Mouse (Mus musculus) E14TG2a.4 (cell line): ENCODE results near the gene Pla2g2e.
"Not testable (repeated sequence)": the region's sequence is repeated elsewhere in the genome, so short reads cannot be mapped to it uniquely, and the experiment has no call there.

ENCODE experiments used
- H3K27me3 ChIP-seq: 2 replicates; pipeline ENCODE4 v1.6.1; 2014; ENCODE audit warnings: low read length, control low read depth; ENCODE audit not compliant: insufficient read depth
- H3K36me3 ChIP-seq: 2 replicates; pipeline ENCODE4 v1.6.1; 2014; ENCODE audit warnings: low read length, control low read depth; ENCODE audit not compliant: insufficient read depth
- H3K4me1 ChIP-seq: replicated peaks from 2 replicates; pipeline ENCODE4 v1.6.1; 2014; ENCODE audit warnings: low read depth, low read length, control low read depth
- H3K4me3 ChIP-seq: replicated peaks from 2 replicates; pipeline ENCODE4 v1.5.1; 2014; ENCODE audit warnings: mild to moderate bottlenecking, low read length
- H3K9me3 ChIP-seq: 2 replicates; pipeline ENCODE4 v1.6.1; 2014; ENCODE audit warnings: low read length, control low read depth
- CTCF ChIP-seq: conservative IDR thresholded peaks from 2 replicates; pipeline ENCODE4 v1.5.1; 2014; ENCODE audit warnings: low read length
- NANOG ChIP-seq: IDR thresholded peaks from 2 replicates; pipeline ENCODE4 v1.6.1; 2014; ENCODE audit warnings: borderline replicate concordance, low read length, mixed read lengths
- POU5F1 ChIP-seq: IDR thresholded peaks from 2 replicates; pipeline ENCODE4 v1.6.1; 2014; ENCODE audit warnings: low read length, borderline replicate concordance

Pla2g2e gene

DNA sequence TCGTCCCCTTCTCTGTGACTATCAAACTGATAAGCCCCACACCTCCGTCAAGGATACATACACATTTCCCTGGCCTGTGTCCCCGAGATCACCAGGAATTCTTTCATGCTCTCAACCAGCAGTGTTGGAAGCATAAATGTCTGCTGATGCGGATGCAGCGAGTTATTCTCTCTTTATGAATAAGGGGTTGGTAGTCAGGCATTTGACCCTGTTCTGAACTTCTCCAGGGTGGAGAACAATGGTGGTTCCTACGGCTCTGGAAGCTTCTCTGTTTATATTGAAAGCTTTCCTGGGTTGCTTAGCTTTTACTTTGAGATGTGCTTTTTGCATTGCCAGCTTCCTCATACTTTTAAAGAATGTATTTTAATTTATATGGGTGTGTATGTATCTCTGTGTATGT is 3.9 kb upstream of the Pla2g2e start, which contains the start of gene Gm13030:
Gene Gm13030, minus strand, starts transcription at position 101 of the 400 bp plus-strand sequence.
- Histone ChIP-seq H3K9me3 (no peaks in the 10 kb centered on the region; the same call in 1 of the 2 replicates), H3K27me3 (no peaks in the 10 kb centered on the region; the same call in 1 of the 2 replicates), H3K4me3 (no peak within 1 kb of the TSS), H3K4me1 (peaks cover 9% of the 10 kb centered on the region), H3K36me3 (no peaks in the 10 kb centered on the region)
- TF ChIP-seq NANOG (no peak), POU5F1 (no peak), CTCF (no peak)

DNA sequence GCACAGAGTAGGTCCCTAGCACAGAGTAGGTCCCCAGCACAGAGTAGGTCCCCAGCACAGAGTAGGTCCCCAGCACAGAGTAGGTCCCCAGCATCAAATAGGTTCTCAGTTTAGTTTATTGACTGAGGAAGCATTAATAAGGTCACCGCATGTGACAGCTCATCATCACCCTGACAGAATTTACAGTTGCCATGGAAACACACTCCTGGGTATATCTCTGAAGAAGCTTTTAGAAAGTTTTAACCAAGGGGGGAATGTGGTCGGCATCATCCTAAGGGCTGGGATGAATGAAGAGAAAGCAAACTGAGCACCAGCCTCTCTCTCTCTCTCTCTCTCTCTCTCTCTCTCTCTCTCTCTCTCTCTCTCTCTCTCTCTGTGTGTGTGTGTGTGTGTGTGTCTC is 2.5 kb upstream of the Pla2g2e start:
- not testable (repeated sequence) for H3K27me3 ChIP-seq, H3K36me3 ChIP-seq, H3K4me3 ChIP-seq, H3K9me3 ChIP-seq
- peaks cover 22% of the 10 kb centered on the region for H3K4me1 ChIP-seq

DNA sequence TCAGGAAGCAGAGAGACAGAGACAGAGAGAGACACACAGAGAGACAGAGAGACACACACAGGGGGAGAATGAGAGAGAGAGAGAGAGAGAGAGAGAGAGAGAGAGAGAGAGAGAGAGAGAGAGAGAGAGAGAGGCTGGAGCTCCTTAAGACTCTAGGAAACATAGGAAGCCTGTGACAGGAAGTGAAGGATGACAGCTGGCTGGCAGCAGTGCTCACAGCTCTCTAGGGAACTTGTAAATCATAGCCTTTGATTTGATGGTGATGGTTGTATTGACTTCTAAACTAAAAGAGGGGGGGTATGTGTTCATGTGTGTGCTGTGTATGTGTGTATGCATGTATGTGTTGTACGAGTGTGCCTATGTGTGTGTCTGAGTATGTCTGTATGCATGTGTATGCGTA is 1.8 kb upstream of the Pla2g2e start:
- TF ChIP-seq CTCF (no peak), NANOG (no peak), POU5F1 (no peak)

DNA sequence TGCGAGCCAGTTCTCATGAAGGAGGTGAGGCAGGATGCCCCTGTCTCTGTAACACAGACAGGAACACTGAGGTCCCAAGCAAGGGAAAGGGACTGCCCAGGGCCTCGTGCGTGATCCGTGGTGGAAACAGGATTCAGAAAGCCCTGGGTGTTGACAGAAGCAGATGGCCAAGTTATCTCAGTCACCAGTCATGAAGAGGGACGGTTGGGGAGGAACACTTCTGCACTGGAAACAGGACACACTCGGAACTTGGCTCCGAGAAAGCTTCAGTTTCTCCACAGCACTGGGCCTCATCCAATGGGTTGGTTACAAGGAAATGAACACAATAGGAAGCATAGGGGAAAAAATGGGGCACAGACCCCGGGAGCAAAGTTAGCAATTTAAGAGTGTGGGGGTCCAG is 1.0 kb downstream of the Pla2g2e start:
- H3K4me1 ChIP-seq: peaks cover 48% of the 10 kb centered on the region
- no peaks in the 10 kb centered on the region for H3K36me3 ChIP-seq
- H3K27me3 ChIP-seq: peaks cover 10% of the 10 kb centered on the region
- no peak for TF ChIP-seq NANOG
- no peak for TF ChIP-seq CTCF
- no peak overlapping the region for H3K4me3 ChIP-seq
- H3K9me3 ChIP-seq: no peaks in the 10 kb centered on the region

More for the DNA sequence above, 1.8 kb upstream of the Pla2g2e start:
- Histone ChIP-seq H3K4me3 (no peak overlapping the region), H3K27me3 (peaks cover 2% of the 10 kb centered on the region), H3K9me3 (no peaks in the 10 kb centered on the region; the same call in 1 of the 2 replicates), H3K36me3 (no peaks in the 10 kb centered on the region), H3K4me1 (peaks cover 29% of the 10 kb centered on the region)

DNA sequence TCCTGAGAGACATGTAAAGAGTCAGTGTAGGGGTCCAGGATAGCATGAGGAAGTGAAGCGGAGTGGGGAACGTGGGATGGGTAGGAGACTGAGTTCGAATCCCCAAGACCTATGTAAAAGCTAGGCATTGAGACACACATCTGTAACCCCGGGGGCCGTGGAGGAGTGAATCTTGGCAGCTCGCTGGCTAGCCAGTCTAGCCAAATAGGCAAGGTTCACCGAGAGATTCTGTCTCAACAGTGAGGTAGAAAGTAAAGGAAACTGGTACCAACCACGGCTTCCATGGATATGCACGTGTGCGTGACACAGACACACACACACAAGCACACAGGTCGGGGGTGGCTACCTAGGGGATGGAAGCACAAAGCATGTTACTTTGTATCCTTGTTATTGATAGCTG is 2.1 kb downstream of the Pla2g2e start:
- peaks cover 48% of the 10 kb centered on the region for H3K4me1 ChIP-seq
- H3K4me3 ChIP-seq: peak overlapping the region; percentile 43; the same call in 1 of the 2 replicates
- H3K9me3 ChIP-seq: no peaks in the 10 kb centered on the region
- TF ChIP-seq CTCF (no peak), NANOG (no peak), POU5F1 (no peak)
- H3K36me3 ChIP-seq: no peaks in the 10 kb centered on the region
- H3K27me3 ChIP-seq: peaks cover 10% of the 10 kb centered on the region

DNA sequence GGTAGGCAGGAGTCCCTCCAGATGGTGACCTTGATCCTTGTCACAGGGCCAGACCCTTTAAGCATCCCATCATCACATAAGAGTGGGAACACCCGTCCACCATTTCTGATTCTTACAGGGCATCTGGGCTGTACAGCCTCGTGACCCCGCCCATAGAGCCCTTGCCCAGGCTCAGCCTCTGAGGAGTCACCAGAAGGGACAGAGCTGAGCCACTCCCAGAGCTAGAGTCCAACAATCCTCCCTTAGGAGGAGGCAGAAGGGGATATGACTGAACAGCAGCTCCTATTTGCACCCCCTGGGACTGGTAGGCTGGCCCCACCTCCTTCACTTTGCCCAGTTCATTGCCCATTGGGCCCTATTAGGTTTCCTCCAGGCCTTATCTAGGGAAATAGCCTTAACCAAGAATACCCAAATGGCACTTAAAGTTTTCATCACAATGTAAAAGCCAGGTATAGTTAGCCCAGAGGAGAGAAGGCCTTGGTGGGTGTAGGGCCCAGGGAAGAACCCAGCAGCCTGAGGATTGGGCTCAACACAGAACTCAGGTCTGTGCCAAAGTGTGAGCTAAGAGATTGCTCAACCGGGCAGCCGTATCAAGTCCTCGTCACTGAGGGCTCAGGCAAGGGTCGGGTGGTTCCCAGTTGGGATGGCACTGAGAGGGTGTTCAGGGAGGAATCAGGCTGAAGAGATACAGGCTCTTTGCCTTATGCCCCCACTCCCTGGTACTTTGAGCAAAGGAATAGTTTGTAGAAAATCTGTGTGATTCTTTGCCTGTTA is 3.3 kb downstream of the Pla2g2e start:
- H3K27me3 ChIP-seq: peaks cover 10% of the 10 kb centered on the region
- TF ChIP-seq CTCF (no peak), POU5F1 (no peak), NANOG (no peak)
- peak overlapping the region; percentile 49; the same call in 1 of the 2 replicates for H3K4me3 ChIP-seq
- H3K9me3 ChIP-seq: no peaks in the 10 kb centered on the region
- peaks cover 48% of the 10 kb centered on the region for H3K4me1 ChIP-seq
- no peaks in the 10 kb centered on the region for H3K36me3 ChIP-seq

DNA sequence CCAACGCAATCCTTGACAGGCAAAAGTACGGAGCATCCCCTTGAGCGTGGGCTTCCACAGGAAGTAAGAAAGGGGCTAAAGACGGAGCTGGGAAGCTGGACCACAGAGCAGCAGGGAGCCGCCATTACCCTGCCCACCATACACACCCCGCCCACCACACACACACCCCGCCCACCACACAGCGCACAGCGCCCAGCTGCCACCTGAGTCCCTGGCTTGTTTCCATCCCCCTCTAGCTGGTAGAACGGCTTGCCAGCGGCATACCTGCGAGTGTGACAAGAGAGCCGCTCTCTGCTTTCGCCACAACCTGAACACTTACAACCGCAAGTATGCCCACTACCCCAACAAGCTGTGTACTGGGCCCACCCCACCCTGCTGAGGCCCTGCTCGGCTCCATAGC is 4.4 kb downstream of the Pla2g2e start:
- Histone ChIP-seq H3K4me3 (peak overlapping the region; percentile 62), H3K36me3 (no peaks in the 10 kb centered on the region), H3K4me1 (peaks cover 48% of the 10 kb centered on the region), H3K27me3 (peaks cover 10% of the 10 kb centered on the region), H3K9me3 (no peaks in the 10 kb centered on the region)
- no peak for TF ChIP-seq CTCF
- no peak for TF ChIP-seq NANOG
- TF ChIP-seq POU5F1: no peak

DNA sequence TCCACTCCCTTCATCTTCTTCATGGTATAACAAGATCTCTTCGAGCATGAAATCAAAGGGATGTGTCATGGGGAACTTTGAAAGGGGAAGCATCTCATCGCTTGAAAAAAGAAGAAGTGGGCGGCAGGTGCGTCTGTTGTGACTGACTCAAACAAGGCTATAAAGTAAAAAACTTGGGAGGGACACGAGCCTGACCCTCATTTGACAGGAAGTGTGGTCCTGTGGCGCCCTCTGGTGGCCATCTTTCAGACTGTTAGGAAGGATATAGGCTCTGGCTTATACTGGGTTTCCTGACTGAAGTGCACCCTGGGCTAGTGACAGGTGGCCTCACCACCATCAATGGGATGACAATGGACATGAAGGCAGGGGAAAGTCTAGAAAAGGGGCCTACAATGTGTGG is 6.5 kb downstream of the Pla2g2e start:
- Histone ChIP-seq H3K36me3 (no peaks in the 10 kb centered on the region), H3K4me3 (no peak overlapping the region), H3K9me3 (no peaks in the 10 kb centered on the region), H3K4me1 (peaks cover 55% of the 10 kb centered on the region), H3K27me3 (peaks cover 10% of the 10 kb centered on the region)
- TF ChIP-seq NANOG (no peak), CTCF (peak; percentile 58)

DNA sequence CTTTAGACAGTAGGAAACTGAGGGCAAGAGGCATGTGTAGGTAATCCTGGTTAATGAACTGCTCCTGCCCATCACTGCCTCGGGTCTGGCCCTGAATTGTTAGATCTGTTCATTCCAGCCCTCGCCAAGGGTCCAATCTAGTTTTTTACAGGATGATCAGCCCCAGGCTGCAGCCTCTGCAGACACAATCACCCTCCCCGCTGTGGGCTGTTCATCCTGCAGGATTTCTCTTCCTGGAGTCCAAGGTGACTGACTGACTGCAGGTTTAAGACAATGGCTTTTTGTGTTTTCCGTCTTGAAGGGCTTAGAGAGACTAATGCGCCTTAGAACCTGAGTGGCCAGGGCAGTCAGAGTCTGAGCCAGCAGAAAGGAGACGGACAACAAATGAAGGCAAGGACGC is 11.4 kb downstream of the Pla2g2e start:
- peaks cover 61% of the 10 kb centered on the region for H3K4me1 ChIP-seq
- H3K36me3 ChIP-seq: peaks cover 10% of the 10 kb centered on the region
- TF ChIP-seq POU5F1: no peak
- TF ChIP-seq CTCF: no peak
- TF ChIP-seq NANOG: peak; percentile 78; the same call in 1 of the 2 replicates
- peak overlapping the region; percentile 17 for H3K4me3 ChIP-seq
- no peaks in the 10 kb centered on the region for H3K27me3 ChIP-seq
- H3K9me3 ChIP-seq: no peaks in the 10 kb centered on the region
